Mouse (Mus musculus) megakaryocyte progenitor cell, adult 5-6 weeks (primary cell): ENCODE data around the gene Pilrb1. TPM values are rescaled to one million over a fixed set of nuclear protein-coding genes. Genes with fewer than 3 reads are reported as not detected.
"Not testable (repeated sequence)": the region's sequence is repeated elsewhere in the genome, so short reads cannot be mapped to it uniquely, and the experiment has no call there.

ENCODE experiments used
- ATAC-seq: replicated peaks from 2 replicates; pipeline ENCODE4 v1.8.0; 2016; ENCODE audit warnings: mild to moderate bottlenecking, moderate TSS enrichment, inconsistent platforms; ENCODE audit not compliant: poor library complexity
- total RNA-seq, 2 experiments: library from RNA; stranded (forward) in 1 of 2; stranded (reverse) in 1 of 2; fragments of 157-497, 149-512 nt in 1 of 2; fragments of 200-1000 nt in 1 of 2; gene quantifications; 2 replicates each; pipeline versions ENCODE4 v1.2.3 to v1.2.4; 2015 to 2017

Pilrb1 gene
- total RNA-seq (2015), result 15.7 and 16.8 TPM in 2 replicates
- 11.6 and 19.9 TPM in 2 replicates for total RNA-seq (2017)

DNA sequence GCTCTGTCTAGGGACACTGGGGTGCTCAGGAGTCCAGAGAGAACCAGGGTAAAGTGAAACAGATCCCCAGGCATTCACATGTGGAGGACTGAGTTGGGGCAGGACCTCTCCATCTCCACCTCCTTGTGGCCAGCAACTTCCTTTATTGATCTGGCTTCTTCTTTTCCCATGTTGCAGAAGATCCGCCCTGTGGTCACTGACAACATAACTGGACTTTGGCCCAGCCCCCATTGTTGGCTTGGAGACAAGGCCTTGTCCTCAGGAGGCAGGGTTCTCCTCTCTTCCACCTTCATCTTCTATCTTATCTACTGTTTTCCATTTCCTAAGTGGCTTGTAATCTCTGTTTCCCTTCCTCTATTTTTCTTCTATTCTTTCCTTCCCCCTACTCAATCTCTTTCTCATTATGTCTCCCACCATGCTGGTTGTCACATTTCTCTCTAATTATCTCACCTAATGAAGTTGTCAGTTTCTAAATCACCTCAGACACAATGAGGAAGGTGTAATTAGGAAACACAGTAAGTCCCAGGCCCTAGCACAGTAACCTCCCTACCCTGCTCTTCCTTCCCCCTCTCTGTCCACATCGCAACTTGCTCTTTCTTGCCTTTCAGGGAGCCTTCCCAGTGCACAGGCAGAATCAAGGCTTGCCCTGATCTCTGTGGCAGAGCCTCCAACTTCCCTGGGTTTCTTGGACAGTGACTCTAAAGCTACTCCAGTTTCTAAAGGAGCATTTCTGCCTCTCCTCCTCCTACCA lies at the start of gene Pilrb1:
Gene Pilrb1, minus strand, starts transcription at position 147 of the 751 bp plus-strand sequence.
- ATAC-seq, result peak; percentile 78

DNA sequence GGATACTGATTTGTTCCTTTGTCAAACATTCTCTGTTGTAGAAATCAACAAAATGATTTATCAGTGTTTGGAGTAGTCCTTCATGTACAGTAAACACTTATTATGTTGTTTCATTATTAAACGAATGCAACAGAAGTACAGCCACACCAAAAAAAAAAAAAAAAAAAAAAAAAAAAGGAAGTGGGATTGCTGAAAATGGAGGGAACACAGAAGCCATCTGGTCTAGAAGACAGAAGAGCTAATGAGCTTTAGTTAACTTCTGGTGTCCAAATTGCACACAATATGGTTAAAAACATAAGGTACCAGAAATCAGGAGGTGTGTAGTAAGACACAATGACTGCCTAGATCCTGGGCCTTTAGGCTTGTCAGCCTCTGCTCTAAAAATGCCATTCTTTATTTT lies 39.9 kb upstream of the Pilrb1 start:
- no peak for ATAC-seq

DNA sequence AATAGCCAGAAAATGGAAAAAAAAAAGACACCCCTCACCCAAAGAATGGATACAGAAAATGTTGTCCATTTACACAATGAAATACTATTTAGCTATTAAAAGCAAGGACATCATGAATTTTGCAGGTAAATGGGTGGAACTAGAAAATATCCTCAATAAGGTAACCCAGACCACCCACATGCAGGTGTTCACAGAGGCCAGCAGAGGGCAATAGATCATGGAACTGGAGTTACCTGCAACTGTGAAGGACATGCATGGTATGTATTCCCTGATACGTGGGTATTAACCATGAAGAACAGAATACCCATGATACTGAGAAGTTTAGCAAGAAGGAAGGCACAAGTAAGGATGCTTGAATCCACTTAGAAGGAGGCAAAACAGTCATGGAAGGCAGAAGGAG lies 35.0 kb upstream of the Pilrb1 start:
- peak; percentile 54; the same call in 1 of the 2 replicates for ATAC-seq

DNA sequence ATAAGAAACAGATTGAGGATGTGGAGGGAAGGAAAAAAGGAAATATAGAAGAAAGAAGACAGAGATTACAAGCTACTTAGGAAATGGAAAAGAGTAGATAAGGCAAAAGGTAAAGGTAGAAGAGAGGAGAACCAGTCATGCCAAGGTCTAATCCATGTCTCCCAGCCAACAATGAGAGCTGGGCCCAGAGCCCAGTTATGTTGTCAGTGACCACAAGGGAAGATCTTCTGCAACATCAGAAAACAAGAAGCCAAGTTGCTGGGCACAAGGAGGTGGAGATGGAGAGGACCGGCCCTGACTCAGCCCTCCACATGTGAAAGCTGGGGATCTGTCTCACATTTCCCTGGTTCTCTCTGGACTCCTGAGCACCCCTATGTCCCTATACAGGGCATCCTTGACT lies 29.8 kb upstream of the Pilrb1 start:
- no peak for ATAC-seq

DNA sequence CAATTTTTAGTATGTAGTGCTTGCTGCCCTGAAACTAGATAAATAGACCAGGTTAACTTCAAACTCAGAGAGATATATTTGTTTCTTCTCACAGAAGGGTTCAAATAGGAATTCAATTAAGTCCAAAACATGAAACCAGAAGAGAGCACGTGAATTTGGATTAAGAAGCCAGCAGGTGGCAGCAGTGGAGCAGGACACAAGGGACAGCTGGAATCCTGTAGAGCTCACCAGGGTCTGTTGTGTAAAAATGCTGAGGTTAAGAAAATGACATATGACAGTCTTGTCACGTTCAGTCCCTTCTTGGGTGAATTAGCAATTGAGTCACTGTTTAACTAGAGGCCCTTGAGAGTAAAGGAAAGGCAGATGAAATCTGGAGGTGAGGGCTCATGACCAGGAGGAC lies 28.0 kb upstream of the Pilrb1 start:
- peak; percentile 70 for ATAC-seq

DNA sequence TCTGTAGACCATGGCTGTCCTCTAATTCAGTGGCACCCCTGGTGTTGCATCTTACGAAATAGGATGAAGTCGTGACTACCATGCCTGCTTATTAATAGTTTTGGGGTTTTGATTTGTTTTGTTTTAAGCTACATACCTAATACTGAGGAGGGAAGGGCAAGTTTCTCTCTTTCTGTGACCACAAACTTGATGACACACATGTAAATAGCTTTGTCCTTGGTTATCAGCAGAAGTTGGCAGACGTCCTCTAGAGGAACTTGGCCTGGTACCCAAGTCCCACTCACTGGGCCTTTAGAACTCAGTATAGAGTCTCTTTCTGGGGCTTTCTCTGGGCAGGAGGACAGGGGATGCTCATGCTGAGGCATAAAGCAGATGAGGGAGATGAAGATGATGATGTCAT lies 25.4 kb upstream of the Pilrb1 start:
- ATAC-seq, result 0 out of 2 replicates have a peak, but pooled peaks have one; percentile 20

DNA sequence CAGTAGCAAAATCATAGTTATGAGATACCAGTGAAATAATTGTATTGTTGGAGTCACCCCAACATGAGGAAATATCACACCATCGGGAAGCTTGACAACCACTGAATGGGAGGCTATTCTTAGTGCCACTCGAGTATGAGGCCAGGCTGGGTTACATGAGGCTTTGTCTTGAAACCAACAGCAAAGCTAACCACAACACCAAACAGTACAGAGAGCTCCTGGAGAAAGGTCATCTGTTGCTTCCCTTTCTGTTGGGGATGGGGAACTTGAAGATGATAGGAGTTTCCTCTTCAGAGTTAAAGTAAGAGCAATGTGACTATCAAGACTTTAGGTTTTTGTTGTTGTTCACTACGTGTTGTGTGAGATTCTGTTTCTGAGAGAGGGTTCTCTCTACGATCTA lies 25.0 kb upstream of the Pilrb1 start:
- peak; percentile 80 for ATAC-seq

DNA sequence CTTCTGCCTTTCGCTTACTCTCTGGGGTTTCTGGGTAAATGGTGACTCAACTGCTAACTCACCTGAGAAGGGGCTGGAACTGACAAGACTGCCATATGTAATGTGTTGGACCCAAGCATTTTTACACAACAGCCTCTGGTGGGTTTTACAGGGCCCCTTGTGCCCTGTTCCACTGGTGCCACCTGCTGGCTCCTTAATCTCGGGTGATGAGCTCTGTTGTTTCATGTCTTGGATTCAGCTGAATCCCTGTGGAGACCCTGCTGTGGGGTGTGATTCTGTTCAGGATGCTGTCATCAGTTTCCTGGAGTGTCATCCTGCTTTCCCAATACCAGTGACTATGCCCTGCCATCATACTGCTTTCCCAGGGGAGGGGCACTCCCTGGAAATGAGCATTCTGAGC lies 20.0 kb upstream of the Pilrb1 start:
- ATAC-seq, result peak; percentile 46; the same call in 1 of the 2 replicates

DNA sequence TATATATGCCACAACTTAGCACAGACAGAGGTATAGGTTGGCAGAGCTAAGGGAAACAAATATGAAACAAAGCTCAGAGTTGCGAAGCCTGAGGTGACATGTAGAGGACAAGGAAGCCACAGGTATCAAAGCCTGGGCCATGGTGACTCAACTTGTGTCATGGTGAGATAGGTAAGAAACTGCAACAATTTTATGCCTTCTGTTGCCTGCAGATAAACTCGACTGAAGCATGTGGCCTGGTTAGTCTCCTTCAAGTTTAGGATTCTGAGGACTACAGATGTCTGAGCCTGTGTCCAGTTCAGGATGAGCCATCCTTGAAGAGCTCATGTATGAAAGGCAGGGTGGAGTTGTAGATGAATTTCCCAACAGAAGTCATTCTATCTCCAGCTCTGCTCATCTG lies 17.1 kb upstream of the Pilrb1 start:
- ATAC-seq, result no peak

DNA sequence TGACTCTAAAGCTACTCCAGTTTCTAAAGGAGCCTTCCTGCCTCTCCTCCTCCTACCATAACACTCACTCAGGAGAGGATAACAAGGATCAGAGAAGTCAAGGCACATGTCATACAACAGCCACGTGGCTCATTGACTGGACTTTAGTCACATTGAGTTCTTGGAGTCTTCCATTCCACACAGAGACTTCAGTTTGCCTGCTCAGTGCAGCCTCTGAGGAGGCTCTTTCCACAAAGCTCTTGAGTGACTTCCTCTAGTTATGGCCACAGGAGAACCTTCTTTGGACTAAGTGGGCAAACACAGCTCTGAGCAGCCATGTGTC lies 14.4 kb upstream of the Pilrb1 start:
- not testable (repeated sequence) for ATAC-seq

DNA sequence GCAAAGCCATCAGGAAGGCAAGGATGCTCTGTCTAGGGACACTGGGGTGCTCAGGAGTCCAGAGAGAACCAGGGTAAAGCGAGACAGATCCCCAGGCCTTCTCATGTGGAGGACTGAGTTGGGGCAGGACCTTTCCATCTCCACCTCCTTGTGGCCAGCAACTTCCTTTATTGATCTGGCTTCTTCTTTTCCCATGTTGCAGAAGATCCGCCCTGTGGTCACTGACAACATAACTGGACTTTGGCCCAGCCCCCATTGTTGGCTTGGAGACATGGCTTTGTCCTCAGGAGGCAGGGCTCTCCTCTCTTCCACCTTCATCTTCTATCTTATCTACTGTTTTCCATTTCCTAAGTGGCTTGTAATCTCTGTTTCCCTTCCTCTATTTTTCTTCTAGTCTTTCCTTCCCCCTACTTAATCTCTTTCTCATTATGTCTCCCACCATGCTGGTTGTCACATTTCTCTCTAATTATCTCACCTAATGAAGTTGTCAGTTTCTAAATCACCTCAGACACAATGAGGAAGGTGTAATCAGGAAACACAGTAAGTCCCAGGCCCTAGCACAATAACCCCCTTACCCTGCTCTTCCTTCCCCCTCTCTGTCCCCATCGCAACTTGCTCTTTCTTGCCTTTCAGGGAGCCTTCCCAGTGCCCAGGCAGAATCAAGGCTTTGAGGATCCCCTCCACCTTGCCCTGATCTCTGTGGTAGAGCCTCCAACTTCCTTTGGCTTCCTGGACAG lies 13.9 kb upstream of the Pilrb1 start, which contains the start of gene Pilrb2:
Gene Pilrb2, minus strand, starts transcription at position 172 of the 737 bp plus-strand sequence.
- ATAC-seq, result peak; percentile 78

DNA sequence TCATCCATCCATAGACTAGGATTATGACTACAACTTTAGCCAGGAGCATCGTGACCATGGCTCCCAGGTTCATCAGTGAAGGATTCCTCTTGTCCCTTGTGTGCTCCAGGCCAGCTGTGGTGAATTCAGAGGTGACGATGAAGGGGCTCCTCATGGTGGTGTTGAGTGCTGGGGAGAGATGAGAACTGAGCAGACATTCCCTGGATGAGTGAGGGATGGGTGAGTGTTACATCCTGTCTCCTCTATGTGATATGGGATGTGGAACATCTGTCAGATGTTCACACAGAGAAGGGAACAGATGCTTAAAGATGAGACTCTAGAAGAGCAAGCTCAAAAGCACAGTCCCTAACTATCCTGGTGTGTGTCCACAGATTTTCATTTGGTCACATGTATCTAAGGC lies 10.7 kb upstream of the Pilrb1 start:
- ATAC-seq, result not testable (repeated sequence)

DNA sequence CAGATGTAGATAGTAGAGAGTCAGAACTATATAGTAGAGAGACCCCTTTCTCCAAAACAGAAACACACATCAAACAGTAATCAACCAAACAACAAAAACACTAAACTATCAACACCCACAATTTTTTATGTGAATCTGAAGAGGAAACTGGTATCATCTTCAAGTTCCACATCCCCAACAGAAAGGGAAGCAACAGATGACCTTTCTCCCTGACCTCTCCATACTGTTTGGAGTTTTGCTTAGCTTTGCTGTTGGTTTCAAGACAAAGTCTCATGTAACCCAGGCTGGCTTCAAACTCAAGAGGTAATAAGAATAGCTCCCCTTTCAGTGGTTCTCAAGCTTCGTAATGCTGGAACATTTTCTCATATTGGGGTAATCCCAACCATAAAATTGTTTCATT lies 6.1 kb upstream of the Pilrb1 start:
- ATAC-seq, result not testable (repeated sequence)

DNA sequence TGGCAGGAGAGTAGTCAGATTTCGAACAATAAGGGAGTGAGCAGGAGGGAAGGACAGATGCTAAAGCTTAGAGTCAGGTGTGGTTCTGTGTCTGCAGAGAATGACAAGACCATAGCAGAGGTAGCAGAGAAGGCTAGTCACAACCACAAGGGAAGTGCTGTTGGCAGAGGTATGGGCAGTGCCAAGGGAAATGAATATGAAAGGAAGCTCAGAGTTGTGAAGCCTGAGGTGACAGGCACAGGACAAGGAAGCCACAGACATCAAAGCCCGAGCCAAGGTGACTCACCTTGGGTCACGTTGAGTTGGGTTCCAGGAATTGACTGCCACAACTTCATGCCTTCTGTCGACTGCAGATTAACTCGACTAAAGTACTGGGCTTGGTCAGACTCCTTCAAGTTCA lies 1.0 kb downstream of the Pilrb1 start:
- ATAC-seq, result peak; percentile 47

DNA sequence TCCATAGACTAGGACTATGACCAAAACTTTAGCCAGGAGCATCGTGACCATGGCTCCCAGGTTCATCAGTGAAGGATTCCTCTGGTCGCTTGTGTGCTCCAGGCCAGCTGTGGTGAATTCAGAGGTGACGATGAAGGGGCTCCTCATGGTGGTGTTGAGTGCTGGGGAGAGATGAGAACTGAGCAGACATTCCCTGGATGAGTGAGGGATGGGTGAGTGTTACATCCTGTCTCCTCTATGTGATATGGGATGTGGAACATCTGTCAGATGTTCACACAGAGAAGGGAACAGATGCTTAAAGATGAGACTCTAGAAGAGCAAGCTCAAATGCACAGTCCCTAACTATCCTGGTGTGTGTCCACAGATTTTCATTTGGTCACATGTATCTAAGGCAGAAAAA lies 3.0 kb downstream of the Pilrb1 start:
- not testable (repeated sequence) for ATAC-seq

DNA sequence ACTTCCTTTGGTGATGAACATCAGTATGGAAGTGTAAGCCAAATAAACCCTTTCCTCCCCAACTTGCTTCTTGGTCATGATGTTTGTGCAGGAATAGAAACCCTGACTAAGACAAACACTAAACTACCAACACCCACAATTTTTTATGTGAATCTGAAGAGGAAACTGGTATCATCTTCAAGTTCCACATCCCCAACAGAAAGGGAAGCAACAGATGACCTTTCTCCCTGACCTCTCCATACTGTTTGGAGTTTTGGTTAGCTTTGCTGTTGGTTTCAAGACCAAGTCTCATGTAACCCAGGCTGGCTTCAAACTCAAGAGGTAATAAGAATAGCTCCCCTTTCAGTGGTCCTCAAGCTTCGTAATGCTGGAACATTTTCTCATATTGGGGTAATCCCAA lies 7.6 kb downstream of the Pilrb1 start:
- not testable (repeated sequence) for ATAC-seq

DNA sequence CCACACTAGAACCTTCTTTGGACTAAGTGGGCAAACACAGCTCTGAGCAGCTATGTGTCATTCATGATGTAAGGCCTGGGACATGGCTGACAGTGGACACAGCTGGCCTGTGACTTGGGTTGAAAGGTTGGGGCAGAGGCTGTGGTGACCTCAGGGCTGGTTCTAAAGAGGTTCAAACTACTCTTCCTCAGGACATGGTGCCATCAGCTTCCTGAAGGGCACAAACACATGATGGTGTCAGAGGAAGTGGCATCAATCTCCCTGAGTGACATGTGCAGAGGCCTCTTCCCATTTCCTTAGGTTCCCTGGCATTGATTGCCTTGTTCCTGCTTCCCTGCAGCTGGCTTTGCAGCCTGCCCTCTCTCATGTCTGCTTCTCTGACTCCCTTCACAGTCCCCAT lies 20.8 kb downstream of the Pilrb1 start:
- peak; percentile 52; the same call in 1 of the 2 replicates for ATAC-seq

DNA sequence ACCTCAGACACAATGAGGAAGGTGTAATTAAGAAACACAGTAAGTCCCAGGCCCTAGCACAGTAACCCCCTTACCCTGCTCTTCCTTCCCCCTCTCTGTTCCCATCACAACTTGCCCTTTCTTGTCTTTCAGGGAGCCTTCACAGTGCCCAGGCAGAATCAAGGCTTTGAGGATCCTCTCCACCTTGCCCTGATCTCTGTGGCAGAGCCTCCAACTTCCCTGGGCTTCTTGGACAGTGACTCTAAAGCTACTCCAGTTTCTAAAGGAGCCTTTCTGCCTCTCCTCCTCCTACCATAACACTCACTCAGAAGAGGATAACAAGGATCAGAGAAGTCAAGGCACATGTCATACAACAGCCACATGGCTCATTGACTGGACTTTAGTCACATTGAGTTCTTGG lies 21.3 kb downstream of the Pilrb1 start:
- no peak for ATAC-seq

DNA sequence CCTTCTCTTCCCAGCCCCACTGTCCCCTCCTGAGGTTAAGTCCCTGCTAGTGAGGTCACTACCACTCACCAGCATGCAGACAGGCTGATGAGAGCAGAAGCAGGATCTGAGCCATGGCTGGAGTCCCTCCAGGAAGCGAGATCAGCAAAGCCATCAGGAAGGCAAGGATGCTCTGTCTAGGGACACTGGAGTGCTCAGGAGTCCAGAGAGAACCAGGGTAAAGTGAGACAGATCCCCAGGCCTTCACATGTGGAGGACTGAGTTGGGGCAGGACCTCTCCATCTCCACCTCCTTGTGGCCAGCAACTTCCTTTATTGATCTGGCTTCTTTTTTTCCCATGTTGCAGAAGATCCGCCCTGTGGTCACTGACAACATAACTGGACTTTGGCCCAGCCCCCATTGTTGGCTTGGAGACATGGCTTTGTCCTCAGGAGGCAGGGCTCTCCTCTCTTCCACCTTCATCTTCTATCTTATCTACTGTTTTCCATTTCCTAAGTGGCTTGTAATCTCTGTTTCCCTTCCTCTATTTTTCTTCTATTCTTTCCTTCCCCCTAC lies 21.9 kb downstream of the Pilrb1 start, which contains the start of gene Pilra:
Gene Pilra, minus strand, starts transcription at position 316 of the 555 bp plus-strand sequence.
- peak; percentile 74 for ATAC-seq

DNA sequence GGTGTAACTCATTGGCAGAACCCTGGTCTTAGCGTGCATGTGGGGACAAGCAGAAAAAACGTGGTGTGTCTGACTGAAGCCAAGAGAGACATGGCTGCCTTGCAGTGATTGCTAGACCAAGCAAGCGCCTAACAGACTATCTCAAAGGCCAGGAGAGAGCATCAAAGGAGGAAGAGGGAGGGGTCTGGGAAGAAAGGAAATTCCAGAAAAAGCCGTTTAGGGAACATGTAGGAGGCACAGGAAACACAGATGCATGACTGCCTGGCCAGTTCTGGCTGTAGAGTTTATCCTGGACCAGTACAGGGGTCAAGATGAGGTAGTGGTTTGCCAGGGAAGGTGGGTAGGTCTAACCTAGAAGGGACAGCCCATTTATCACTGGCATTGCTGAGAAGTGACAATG lies 24.4 kb downstream of the Pilrb1 start:
- no peak for ATAC-seq

DNA sequence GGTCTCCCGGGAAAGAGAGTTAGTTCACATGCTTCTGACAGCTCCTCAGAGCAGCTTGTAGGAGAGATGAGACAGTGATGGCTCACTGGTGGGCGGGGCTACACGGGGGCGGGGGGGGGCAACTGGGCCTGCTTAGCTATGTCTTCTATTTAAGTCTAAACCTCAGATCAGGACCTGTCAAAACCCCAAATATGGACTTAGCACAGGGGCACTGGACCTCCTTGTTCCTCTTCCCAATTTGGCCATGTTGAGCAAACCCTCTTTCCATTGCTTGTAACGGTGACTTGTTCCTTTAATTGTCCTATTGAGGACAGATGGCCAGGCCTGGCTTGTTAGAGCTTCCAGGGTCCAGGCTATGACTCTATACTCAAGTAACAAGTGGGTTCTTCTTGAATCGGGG lies 26.4 kb downstream of the Pilrb1 start:
- peak; percentile 18; the same call in 1 of the 2 replicates for ATAC-seq

DNA sequence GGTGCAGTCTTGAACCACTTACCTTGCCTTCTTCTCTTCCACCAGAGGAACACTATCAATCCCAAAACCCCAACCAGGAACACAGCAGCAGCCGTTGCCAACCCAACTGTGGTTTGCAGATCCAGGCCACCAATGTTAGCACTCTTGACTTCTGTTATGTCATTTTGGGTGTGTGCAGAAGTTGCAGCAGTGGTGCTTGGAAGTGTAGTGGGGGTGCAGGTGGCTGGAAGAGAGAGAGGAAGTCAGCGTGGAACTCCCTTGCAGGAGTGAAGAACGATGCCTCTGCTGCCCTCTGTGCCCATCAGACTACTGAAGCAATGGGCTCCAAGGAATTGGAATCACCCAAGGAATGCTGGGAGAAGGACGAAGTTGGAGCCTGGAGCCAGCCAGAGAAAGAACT lies 26.8 kb downstream of the Pilrb1 start:
- ATAC-seq, result peak; percentile 40
